Mouse (Mus musculus) heart, adult 2 months (tissue): ENCODE measurements around the gene Vezt.

Experiments used
- CTCF ChIP-seq: fragments of 200-600 bp; IDR thresholded peaks from 2 replicates; pipeline ENCODE4 v1.8.1; 2022; ENCODE audit warnings: antibody characterized with exemption, mild to moderate bottlenecking, moderate library complexity
- POLR2A ChIP-seq: fragments of 200-500 bp; IDR thresholded peaks from 2 replicates; pipeline ENCODE4 v1.6.1; 2011; ENCODE audit warnings: mild to moderate bottlenecking, low read depth, low read length, control low read depth; ENCODE audit not compliant: insufficient read depth

- TF ChIP-seq CTCF (no peak), POLR2A (no peak)
Measured at GRCm38 (mm10) chr10:93932020-93932419, 103.6 kb downstream of the Vezt start.
